Mouse (Mus musculus): ENCODE measurements at regions not wholly inside any gene's neighbourhood (a gene's known extent, or its start where the extent isn't known, plus 50 kb on each side); places are given as distances from the start of the nearest gene placed in this dataset.

DNA sequence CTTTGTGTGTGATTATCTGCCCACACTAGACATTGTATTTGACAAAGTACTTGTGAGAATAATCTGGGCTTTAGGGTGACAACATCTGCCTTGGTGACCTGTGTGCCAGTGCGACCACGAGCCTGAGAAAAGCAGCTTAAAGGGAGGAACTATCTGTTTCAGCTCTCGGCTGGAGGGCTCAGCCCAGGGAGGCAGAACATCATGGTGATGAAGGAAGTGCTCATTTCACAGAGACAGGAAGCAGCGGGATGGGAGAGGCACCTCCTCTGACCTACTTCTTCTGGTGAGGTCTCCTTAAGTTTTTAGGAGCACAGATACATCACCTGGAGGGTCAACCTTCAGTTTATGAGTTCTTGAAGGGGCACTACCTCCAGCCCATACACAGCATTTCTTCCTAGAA is 89.8 kb downstream of the Kif26a start:
- DNase-seq = no peak

DNA sequence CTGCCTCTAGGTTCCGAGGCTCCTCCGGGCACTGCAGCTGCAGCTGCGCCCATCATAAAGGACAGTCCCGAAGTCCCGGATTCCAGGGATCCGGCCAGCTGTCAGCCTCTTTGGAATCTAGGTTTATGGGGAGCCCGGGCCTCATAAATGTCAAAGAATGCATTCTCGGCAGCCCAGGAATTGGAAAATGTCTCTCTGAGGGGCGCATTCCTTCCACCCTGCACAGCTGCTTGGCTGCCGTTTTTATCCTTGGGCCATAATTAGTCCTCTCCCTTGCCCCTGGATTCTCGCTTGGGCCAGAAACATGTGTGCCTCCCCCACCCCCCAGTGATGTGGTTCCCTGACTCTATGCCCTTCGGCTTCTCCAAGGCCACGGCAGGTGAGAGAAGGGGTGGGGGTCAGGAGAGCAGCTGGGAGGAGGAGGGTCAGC is 91.1 kb downstream of the Kif26a start:
- DNase-seq = no peak

DNA sequence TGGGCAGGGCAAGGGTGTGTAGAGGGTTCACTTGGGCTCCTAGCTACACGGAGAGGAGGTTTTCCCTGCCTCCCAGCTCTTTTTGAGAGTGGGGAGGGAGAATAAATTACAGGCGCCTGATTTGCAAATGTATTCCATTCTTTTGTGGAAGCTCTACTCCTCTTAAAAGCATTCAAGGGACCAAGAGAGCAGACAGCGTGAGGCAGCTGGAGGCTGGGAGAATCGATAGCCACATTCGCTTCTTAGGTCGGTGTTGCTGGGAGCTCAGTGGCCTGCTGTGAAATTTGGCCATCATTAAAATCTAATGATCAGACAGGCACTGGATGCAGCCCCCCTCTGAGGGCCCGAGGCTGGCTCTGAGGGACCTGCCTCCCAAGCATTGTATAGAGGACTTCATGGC is 92.8 kb downstream of the Kif26a start:
- DNase-seq = no peak

DNA sequence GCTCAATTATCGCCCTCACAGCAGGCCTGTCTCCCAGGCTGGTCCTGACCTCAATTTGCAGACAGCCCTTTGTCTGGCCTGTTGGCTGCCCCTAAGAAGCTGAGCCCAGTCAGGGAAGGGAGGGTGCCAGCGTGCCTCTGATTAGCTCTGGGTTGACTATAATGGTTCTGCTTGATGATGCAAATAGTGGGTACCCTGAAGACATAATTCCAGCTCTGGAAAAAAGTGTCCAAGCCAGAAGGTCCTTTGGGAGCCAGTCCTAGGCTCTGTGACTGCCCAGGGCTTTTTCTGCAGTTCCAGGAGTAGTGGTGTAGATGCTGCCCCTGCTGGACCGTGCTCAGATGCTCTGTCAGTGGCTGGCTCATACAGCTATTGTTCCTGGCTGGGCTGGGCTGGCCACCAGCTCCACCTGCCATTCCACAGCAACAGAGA is 95.7 kb downstream of the Kif26a start:
- no peak for DNase-seq

DNA sequence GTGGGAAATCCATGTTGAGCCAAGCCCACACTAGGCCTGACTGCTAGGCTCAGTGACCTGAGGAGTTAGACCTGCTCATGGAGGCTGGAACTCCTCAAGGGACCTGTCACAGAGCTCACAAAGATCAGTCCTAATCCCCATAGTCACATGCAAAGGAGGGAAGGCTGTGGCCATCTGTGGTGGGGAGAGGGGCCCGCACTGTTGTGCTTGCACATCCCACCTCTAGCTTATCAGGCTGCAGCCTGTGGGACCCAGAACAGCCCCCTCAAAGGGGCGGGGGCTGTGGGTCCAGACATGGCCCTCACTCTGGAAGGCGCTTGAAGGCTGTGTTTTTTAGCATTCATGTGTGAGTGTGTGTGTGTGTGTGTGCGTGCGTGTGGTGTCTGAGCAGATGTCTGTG is 97.2 kb downstream of the Kif26a start:
- DNase-seq = no peak

DNA sequence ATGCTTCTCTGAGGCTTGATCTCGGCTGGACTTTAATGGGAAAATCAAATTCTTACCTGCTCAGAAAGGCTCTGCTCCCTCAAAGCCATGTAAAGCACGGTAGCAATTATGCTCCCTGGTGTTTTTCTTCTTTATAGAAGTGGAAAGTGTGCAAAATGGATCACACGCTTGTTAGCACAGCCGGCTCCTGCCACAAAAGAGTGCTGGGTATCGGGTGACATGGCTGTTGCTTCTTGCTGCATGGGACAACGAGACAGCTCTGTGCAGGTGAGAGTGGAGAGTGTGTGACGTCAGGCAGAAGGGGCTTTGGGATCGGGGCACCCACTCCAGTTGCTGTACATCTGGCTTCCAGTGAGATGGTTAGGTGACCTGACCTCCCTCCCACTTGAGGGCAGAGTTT is 104.9 kb downstream of the Kif26a start:
- no peak for DNase-seq

DNA sequence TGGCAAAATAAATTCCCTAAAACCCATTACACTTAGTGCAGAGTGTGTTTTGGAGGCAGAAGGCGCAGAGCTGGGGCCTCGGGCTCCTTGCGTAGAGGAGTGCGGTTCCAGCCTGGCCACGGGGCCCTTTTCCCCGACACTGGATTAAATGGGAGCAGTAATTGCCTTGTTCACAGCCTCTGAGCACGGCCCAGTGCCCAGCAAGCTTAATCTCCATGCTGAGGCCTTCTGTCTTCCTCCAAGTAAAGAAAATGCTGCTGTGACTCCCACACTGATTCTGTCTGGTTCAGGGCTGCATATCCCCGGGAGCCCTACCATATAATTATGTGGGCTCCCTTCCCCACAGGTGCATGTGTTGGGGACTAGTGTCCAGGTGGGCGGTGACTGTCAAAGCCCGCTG is 107.5 kb downstream of the Kif26a start:
- no peak for DNase-seq

DNA sequence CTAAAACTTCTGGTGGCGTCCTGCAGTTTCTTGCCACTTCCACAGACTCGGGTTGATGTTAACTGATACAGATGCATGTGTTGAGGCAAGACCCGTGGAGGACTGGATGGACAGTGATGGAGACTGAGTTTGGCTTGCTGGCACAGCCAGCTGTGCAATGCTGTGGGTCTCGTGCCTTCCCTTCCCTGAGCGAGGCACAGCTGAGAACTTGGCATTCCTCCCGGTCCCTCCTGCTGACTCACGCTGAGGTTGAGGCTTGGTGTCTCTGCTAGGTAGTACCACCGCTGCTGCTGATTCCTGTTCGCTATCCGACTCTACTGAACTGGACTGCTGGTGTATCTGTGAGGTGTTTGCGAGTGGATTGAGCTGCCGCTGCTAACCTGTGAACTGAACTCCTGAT is 109.2 kb downstream of the Kif26a start:
- DNase-seq = peak; percentile 33 to 52

DNA sequence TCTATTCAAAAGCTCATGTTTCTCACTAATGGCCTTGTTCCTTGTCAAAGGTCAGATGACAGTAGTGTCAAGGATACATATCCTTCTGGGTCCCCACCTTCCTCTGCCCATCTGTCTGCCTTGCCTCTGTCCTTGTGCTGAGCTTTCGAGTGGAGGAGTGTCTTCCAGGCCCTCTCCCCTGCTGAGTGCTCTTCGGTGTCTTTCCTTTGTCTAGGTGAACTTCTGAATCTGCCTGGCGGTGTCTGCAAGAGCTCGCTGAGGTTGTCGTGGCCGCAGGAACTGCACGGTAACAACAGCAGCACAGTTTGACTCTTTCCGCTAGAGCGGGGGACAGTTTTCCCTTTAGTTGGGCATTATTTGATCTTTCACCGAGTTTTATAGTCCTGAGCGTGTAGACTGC is 111.7 kb downstream of the Kif26a start:
- no peak for DNase-seq

DNA sequence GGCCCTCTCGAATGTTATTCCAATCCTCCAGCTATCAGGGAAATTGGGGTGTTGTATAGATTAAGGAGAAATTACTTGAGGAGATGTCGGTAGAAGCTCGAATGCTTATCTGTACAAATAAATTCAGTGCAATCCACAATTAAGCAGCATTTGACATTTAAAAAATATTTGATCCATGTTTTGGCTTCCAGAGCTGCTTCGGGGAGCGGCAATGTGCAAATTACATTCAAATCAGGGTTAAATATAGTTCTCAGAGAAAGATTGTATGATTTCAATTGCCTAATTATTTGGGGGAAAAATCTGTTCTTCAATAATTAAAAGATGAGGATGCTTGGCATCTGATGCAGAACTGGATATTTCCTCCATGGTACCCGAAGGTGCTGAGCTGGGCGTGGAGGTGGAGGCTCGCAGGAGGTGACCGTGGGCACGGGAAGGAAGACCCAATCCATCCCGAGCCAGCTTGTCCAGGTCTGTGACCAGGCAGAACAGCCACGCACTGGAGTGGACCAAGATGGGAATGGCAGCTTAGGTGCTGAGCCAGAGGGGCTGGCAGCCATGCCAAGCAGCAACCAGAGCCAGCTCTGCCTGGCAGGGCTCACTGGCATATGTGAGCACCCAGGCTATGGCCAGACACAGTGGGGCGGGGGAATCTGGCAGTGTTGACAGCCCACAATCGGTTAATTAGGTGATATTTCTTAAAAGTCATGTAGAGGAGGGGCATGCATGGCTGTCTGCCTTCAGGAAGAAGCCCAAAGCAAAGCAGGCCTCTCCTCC is 117.5 kb downstream of the Kif26a start:
- DNase-seq = peak; percentile 44 to 61

DNA sequence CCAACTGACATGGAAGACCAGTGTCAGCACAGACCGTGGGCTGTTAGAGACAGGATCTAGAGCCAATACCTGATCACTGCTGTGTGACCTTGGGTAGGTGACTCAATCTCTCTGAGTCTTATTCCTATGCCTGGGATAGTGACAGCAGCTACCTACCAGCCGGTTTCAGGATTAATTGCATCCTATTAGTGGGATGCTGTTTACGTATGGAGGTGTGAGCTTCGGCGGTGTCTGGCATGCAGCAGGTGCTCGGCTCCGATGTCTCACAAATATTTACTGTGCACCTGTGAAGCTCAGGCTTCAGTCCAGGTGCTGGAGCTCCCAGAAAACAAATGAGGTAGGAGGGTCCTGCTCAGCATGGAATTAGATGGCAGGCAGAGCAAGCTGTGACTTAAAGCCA is 118.2 kb downstream of the Kif26a start:
- no peak for DNase-seq

DNA sequence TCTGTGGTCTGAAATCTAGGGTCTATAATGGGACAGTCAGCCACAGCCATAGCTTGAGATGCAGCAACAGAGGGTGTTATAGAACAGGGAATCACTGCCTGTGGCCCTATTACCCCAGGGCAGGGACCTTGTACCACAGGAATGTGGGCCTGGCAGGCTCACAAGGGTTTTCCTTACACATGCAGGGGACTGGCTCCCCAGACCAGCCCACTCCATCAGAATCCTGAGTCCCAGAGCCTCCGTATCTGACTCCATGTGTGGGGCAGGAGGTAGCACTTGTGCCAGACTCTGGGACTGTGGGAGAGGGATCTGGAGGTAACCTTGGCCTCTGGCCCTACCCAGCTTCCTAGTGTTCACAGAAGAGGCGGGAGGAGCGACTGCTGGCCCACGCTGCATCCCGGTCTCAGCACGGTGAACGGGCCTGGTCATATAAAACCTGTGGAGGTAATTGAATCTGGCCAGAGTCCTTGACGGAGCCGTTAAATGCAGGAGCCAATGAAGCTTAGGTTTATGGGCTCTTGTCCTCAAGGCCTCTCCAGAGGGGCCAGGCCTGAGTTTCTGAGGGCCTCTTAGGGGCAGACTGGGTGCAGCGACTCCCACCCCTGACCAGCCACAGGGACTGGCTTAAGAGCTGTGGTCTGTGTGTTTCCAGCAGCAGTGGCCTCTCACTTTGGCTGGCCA is 119.4 kb downstream of the Kif26a start:
- no peak for DNase-seq

DNA sequence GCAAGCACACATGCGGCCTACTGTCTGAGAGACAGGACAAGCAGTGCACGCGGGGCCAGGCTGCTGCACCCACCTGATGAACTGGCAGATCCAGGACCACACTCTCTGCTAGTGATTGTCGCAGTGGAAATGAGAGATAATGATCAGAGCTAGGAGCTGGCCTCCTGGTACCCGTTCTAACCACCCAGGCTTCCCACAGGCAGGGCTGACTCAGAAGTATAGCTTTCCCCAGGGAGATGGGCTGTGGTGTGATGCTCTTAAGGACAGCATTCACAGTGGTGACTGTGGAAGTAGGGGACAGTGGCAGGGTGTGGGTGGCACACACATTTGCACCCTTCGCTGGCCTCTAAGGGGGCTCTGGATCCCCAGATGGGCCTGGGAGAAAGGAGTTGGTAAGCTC is 128.0 kb downstream of the Kif26a start:
- no peak for DNase-seq

DNA sequence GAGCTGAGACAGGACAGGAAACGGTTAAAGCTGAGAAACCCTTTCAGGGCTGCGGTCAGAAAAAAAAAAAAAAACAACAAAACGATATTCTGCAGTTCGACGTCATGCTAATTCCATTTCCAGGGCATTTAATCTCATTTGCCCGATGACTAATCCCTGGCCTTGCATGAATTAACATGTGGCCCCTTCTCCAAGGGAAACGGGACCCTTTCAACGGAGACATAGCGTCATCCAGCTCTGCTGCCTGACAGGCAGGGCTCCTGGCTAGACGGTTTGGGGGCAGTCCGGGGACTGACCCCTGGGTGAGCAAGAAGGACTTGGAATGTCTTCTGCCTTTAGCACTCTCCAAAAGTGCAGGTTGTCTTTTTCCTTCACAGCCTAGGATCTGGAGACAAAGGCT is 128.7 kb downstream of the Kif26a start:
- DNase-seq = no peak

DNA sequence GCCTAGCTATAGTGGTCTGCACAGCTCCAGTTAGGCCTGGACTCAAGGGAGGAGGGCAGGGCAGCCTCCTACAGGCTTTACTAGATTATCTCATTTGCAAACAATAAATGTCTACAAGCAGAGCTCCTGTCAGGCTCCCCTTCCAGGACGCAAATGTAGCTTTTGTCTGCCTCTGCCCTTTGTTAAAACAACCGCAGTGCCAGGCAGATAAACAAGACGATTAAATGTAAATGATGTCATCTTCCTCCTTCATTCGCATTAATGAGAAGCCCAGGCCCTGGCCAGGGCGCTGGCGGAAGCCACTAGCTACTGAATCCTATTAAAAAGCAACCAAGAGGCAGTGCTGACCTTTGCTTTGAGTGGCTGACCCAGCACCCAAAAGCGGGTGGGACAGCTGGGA is 130.6 kb downstream of the Kif26a start:
- DNase-seq = peak; percentile 23 to 52

DNA sequence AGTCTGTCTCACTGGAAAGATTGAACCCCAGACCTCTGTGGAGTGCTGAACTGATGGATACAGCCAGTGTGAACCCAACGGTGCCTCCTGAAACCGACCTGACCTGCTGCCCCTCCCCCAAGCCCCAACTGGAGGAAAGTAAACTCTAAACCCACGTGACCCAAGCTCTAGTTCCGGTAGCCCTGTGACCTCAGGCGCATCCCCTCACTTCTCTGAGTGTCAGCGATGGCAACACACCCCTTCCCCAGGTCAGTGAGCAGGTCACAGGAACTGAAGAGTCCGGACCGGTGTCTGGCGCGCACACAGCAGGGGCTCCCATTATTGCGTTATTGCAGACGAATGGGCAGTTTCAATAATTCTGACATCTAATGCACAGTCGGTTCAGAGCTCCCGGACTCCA is 131.5 kb downstream of the Kif26a start:
- no peak for DNase-seq

DNA sequence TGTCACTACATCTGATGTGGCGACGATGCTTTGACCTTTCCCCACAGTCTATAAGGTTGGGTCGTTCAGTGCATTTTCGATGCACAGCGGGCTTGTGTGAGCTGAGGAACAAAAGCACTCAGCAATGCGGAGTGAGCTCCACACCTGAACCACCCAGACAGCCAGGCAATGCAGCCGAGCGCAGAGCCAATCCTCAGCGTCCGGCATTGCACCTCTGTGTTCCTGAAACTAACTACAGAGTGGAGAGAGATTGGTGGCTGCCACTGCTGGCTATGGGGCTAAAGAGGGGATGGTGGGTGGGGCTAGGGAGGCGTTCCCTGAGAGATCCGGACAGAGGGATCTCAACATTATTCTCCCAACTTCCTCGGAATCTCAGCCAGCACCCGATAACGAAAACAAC is 139.1 kb downstream of the Kif26a start:
- no peak for DNase-seq

DNA sequence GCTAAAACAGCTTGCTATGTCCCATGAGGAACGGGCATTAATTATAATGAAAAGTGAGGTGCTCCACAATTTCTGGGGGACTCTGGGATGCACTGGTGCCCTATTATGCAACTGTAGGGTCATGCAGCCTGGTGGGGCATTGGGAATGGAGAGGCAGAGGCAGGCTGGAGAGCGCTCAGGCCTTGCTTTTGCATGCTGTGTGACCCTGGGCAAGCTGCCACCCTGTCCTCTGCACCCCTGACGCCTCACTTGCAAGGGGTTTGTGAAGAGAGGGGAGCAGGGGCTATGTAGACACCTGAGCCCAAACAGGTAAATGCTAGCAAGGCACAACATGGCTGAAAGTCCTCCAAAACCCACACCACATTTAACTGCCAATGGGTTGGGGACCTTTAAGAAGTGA is 142.8 kb downstream of the Kif26a start:
- no peak for DNase-seq

DNA sequence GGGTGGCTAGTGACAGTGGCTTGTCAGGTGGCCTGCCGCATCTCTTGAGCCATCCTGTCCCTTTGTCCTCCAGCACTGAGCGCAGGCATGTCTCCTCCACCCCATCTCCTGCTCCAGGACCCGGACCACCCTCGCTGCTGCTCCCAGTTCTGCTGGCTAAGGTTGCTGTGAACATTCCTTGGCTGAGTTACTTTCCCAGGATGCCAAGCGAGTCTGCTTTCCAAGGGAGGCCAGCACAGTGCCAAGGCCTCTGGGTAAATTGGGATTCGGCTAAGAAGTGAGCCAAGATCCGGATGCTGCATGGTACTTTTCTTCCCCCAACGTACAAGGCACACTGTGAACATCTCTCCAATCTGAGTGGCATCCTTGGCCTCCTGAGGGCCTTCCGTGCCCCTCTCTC is 144.3 kb downstream of the Kif26a start:
- DNase-seq = peak; percentile 31 to 36

DNA sequence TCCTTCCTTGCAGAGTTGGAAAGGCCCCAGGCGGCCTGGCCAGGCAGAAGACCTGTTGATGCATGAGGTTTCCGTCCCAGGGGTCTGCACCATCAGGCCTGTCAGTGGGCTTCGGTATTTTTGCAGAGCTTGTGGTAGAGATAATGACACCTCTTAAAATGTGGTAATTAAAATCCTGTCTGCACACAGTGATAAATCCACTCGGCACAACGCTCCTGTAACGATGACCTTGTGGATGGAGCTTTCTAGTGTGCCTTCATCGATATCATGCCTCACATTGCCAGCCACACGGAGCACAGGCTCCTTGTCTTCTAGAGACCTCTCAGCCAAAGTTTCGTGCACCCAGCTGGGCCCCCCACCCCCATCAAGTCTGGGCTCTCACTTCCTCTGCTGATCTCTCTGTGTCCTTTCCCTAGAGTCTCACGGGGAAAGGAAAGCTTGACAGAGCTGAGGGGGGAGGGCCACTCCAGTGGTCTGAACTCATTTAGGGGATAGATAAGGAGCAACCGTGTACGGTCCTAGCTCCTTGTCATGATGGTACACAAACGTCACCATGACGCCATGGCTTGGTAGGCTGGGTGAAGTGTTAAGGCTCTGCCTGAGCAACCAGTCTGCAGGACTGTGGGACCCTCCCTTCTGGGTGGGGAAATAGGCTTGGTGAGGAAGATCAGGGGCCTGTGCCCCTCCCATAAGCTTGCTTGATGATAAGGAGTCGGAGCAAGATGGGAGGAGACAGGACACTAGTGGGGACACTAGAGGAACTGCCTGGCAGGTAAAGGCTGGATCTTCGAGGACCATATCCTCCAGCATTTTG is 145.9 kb downstream of the Kif26a start:
- no peak for DNase-seq

DNA sequence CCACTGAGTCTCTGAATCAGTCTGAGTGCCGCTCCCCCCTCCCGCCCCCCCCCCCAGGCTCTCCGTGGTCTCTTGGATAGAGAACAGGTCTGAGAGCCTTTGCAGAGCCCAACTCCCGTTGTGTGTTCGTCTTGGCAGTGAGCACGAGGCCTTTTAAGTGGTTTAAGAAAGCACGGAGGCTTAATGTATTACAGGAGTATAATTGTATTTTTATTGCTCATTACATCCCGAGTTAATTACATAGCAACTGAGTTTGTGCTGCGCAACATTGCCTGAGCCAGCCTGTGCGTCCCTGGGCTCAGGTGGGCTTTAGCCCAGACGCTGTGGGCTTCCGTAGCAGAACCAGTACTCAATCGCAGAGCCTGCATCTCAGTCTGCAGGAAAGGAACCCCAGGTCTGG is 147.1 kb downstream of the Kif26a start:
- no peak for DNase-seq

DNA sequence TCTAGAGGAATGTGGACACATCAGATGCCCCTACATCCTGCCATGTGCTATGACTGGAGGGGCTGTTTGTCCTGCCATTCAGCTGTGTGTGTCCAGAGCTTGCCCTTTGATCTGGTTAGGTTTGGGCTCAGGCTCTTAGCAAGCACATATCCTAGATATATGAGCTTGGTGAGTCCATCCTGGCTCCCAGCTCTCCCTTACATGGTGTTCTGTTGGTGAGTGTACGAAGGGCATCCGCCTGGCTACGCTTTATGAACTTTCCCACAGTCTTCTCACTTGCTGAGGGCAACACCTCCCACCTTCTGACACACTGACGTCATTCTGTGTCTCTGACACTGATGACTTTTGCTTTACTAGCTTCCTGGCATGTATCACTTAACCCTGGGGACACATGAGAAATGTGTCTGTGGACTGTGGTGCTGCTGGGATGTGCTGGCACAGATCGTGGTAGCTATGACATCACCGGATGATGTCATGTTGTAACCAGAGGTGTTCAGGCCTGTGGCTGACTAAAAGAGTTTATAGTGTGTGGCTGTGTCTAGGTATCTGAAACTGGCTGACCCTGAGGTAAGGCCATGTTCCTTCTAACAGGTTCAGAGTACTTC is 149.4 kb downstream of the Kif26a start:
- no peak for DNase-seq

DNA sequence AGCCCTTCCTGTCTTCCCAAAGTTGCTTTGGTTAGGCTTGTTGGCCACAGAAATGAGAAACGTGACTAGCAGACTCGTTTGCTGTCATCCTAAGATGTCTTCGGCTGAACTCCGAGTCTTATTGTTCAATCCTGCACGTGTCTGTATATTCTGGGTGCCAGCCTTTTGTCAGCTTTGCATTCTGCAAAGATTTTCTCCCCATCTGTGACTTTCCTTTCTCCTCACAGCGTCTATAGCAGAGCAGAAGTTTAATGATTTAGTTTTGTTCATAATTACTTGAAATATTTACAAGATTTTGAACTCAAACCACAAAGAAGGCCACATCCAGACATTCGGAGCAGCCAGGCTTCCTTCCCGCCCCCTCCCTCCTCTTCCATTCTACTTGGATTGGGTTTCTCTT is 152.5 kb downstream of the Kif26a start:
- no peak for DNase-seq

Data from heart, adult 18-20 months (tissue).